Mouse (Mus musculus) liver, embryonic 14.5 days (tissue): ENCODE results near the gene Pfn1. TPM values are rescaled to one million over a fixed set of nuclear protein-coding genes. Genes with fewer than 3 reads are reported as not detected.

Experiments
- ATAC-seq: fragments of 200-750 bp; cut with Nextera tagmentation; 2 replicates; pipeline ENCODE4 v1.8.0; 2017; ENCODE audit warnings: moderate number of reproducible peaks, mild to moderate bottlenecking, moderate library complexity; ENCODE audit not compliant: insufficient read depth
- DNase-seq, 3 experiments: peaks; one replicate each; pipeline ENCODE4 v3.0.0-alpha.2; 2012 to 2013; ENCODE audit warnings: low read depth in 3 of 3, low spot score in 3 of 3
- H3K27ac ChIP-seq: fragments of 300-500 bp; sonication (generic); 2 replicates; pipeline ENCODE4 v1.5.1; 2014; ENCODE audit warnings: moderate library complexity, mild to moderate bottlenecking, control low read depth, inconsistent platforms
- H3K27me3 ChIP-seq: fragments of 300-500 bp; sonication (generic); 2 replicates; pipeline ENCODE4 v1.6.1; 2014; ENCODE audit warnings: mild to moderate bottlenecking, low read length, moderate library complexity; ENCODE audit not compliant: control insufficient read depth, insufficient read depth
- H3K36me3 ChIP-seq: fragments of 300-500 bp; sonication (generic); replicated peaks from 2 replicates; pipeline ENCODE4 v1.6.1; 2014; ENCODE audit warnings: low read depth; ENCODE audit not compliant: control insufficient read depth, insufficient read depth
- H3K4me1 ChIP-seq, 2 experiments: fragments of 200-500 bp in 1 of 2; fragments of 300-500 bp in 1 of 2; sonication (generic) in 1 of 2; replicated peaks; 2 replicates each; pipeline ENCODE4 v1.6.1; 2012 to 2014; ENCODE audit warnings: antibody characterized with exemption in 1 of 2, inconsistent platforms in 1 of 2, low read length in 1 of 2; ENCODE audit not compliant: control insufficient read depth in 2 of 2, insufficient read depth in 2 of 2
- H3K4me2 ChIP-seq: fragments of 300-500 bp; sonication (generic); 2 replicates; pipeline ENCODE4 v1.6.1; 2014; ENCODE audit warnings: low read depth, mild to moderate bottlenecking, control low read depth, moderate library complexity
- H3K4me3 ChIP-seq, 2 experiments: fragments of 200-500 bp in 1 of 2; fragments of 300-500 bp in 1 of 2; sonication (generic) in 1 of 2; 2 replicates each; pipeline ENCODE4 v1.5.1; 2012 to 2014; ENCODE audit warnings: low read depth in 2 of 2, low read length in 2 of 2, mild to moderate bottlenecking in 2 of 2, control low read depth in 1 of 2, inconsistent platforms in 1 of 2, moderate library complexity in 1 of 2; ENCODE audit not compliant: insufficient read depth in 1 of 2
- H3K9ac ChIP-seq: fragments of 300-500 bp; sonication (generic); replicated peaks from 2 replicates; pipeline ENCODE4 v1.6.1; 2014; ENCODE audit warnings: mild to moderate bottlenecking, control low read depth, moderate library complexity
- H3K9me3 ChIP-seq: fragments of 300-500 bp; sonication (generic); 2 replicates; pipeline ENCODE4 v1.6.1; 2016; ENCODE audit warnings: low read length, mixed read lengths; ENCODE audit not compliant: control insufficient read depth
- CTCF ChIP-seq: IDR thresholded peaks from 2 replicates; pipeline ENCODE4 v1.5.1; 2016; ENCODE audit warnings: antibody characterized with exemption, low read depth, control low read depth
- EP300 ChIP-seq: IDR thresholded peaks from 2 replicates; pipeline ENCODE4 v1.6.1; 2016; ENCODE audit warnings: antibody characterized with exemption, low read depth
- WGBS: fragments of 180-500 bp; shearing (Covaris S2); extraction: QIAGEN DNeasy Blood & Tissue Kit; methylation state at CpG from one replicate; pipeline ENCODE4 v1.1.7; 2014; ENCODE audit not compliant: insufficient replicate concordance; 5-methylcytosine and 5-hydroxymethylcytosine counted together
- polyA plus RNA-seq, 2 experiments: library from polyadenylated mRNA; depleted of rRNA in 1 of 2; stranded (reverse) in 1 of 2; unstranded in 1 of 2; fragments of >200 nt; fragmentation: Nextera tagmentation in 1 of 2; extraction: Ambion mirVana in 1 of 2; gene quantifications; 2 replicates each; pipeline versions ENCODE4 v1.2.1 to v1.2.3; 2012 to 2014

Gene Pfn1
- polyA plus RNA-seq, 2 experiments, result 421 to 957 TPM

- H3K36me3 ChIP-seq, result no peaks in the 10 kb centered on the region
- ATAC-seq (peak; percentile 67; the same call in 1 of the 2 replicates), DNase-seq (no peak)
- TF ChIP-seq EP300 (no peak), CTCF (no peak)
- no peaks in the 10 kb centered on the region for H3K27me3 ChIP-seq
- no peak overlapping the region for H3K4me2 ChIP-seq
- no peak overlapping the region for H3K4me3 ChIP-seq
- no peak overlapping the region for H3K27ac ChIP-seq
- 0 out of 4 replicates have a peak, but pooled peaks cover 0 to 4% of the 10 kb centered on the region in 2 experiments for H3K4me1 ChIP-seq
- WGBS, result 43% methylated on average over 7 of the region's 7 CpGs
- no peak overlapping the region for H3K9ac ChIP-seq
- no peaks in the 10 kb centered on the region for H3K9me3 ChIP-seq
These were observed 32.3 kb downstream of the Pfn1 start for GRCm38 (mm10) chr11:70621972-70622814.

GRCm38 (mm10) chr11:70619101-70619500 lies 35.3 kb downstream of the Pfn1 start, which contains the start of gene Chrne:
TSS of gene Chrne (minus strand) at chr11:70619216.
- 63% methylated on average over 1 of the region's 1 CpGs for WGBS
- no peak within 1 kb of the TSS for H3K4me2 ChIP-seq
- H3K4me3 ChIP-seq, result no peak within 1 kb of the TSS
- no peaks in the 10 kb centered on the region for H3K27me3 ChIP-seq
- DNase-seq, result no peak
- no peak within 1 kb of the TSS for H3K9ac ChIP-seq
- H3K27ac ChIP-seq, result no peak within 1 kb of the TSS
- H3K4me1 ChIP-seq, result peaks cover 0 to 9% of the 10 kb centered on the region in 2 experiments; a peak in 2 of 4 replicates
- H3K9me3 ChIP-seq, result no peaks in the 10 kb centered on the region
- ATAC-seq, result no peak
- TF ChIP-seq EP300 (no peak), CTCF (no peak)
- no peaks in the 10 kb centered on the region for H3K36me3 ChIP-seq

DNA sequence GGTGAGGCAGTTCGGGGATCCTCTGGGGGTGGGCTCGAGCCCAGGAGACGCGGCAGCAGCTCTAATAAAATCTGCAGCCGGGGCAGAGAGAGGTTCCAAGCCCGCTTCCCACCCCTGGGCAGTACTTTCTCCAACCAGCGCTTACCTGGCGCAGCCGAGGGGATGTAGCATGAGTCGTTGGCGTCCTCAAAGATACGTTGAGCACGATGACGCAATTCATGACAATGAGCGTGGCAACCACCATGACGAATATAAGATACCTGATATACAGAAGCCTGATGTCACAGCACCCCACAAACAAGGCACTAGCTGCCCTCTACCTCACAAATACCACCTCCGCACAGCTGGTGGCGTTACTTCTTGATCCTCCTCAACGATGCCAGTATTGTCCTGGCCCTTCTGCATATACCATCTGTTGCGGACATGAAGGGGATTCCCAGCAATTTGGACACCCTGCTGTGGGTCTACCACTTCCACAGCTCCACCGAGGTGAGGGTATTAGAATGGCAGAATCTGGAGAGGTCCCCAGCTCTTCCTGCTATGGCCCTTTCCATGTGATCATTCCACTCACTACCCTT lies 38.8 kb downstream of the Pfn1 start, which contains the start of gene 4930544D05Rik:
4930544D05Rik (plus strand) TSS at position 333 of the 578 bp plus-strand sequence.
- WGBS, result 16% methylated on average over 21 of the region's 21 CpGs

GRCm38 (mm10) chr11:70615074-70615473 lies 39.4 kb downstream of the Pfn1 start:
- H3K36me3 ChIP-seq, result no peaks in the 10 kb centered on the region
- DNase-seq (peak; percentile 43 to 56 (median 45)), ATAC-seq (peak; percentile 82)
- WGBS, result under 1% methylated on average over 17 of the region's 17 CpGs
- TF ChIP-seq CTCF (no peak), EP300 (no peak)
- peak overlapping the region; percentile 54 to 55 for H3K4me3 ChIP-seq
- peaks cover 0 to 5% of the 10 kb centered on the region in 2 experiments; a peak in 2 of 4 replicates for H3K4me1 ChIP-seq
- H3K27ac ChIP-seq, result no peak overlapping the region
- peak overlapping the region; percentile 82 for H3K4me2 ChIP-seq
- H3K9me3 ChIP-seq, result no peaks in the 10 kb centered on the region
- no peaks in the 10 kb centered on the region for H3K27me3 ChIP-seq
- peak overlapping the region; percentile 49 for H3K9ac ChIP-seq

More for the DNA sequence above, 38.8 kb downstream of the Pfn1 start, which contains the start of gene 4930544D05Rik:
- Histone ChIP-seq H3K9me3 (no peaks in the 10 kb centered on the region), H3K36me3 (no peaks in the 10 kb centered on the region), H3K4me2 (peak within 1 kb of the TSS; percentile 82), H3K4me1 (peaks cover 0 to 5% of the 10 kb centered on the region in 2 experiments; a peak in 2 of 4 replicates), H3K27ac (no peak within 1 kb of the TSS), H3K9ac (peak within 1 kb of the TSS; percentile 49), H3K4me3 (peak within 1 kb of the TSS; percentile 54 to 55), H3K27me3 (no peaks in the 10 kb centered on the region)
- TF ChIP-seq CTCF (no peak), EP300 (no peak)
- no peak for DNase-seq
- ATAC-seq, result no peak

DNA sequence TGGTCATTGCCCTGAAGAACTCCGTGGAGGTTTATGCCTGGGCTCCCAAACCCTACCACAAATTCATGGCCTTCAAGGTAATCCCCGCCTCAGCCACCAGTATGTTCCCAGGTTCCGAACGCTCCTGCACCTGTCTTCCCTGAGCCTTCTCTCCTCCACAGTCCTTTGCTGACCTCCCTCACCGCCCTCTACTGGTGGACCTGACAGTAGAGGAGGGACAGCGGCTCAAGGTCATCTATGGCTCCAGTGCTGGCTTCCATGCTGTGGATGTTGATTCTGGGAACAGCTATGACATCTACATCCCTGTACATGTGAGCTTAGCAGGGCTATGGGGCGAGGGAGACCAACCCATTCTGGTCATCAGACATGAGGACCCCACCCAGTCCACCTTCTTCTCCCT lies 41.9 kb downstream of the Pfn1 start:
- Histone ChIP-seq H3K9me3 (no peaks in the 10 kb centered on the region), H3K4me1 (peaks cover 0 to 5% of the 10 kb centered on the region in 2 experiments; a peak in 2 of 4 replicates), H3K27me3 (no peaks in the 10 kb centered on the region), H3K27ac (no peak overlapping the region), H3K9ac (no peak overlapping the region), H3K4me3 (no peak overlapping the region), H3K4me2 (no peak overlapping the region), H3K36me3 (peaks cover 5% of the 10 kb centered on the region; the same call in 1 of the 2 replicates)
- DNase-seq (no peak), ATAC-seq (no peak)
- 74% methylated on average over 7 of the region's 7 CpGs for WGBS
- TF ChIP-seq CTCF (peak; percentile 51), EP300 (no peak)
